Mouse (Mus musculus) gastrocnemius, postnatal 25 days (tissue): Measurements from ENCODE around the gene Apobec4. TPM values are rescaled to one million over a fixed set of nuclear protein-coding genes. Genes with fewer than 3 reads are reported as not detected.

Experiments used
- DNase-seq: peaks from one replicate; pipeline ENCODE4 v3.0.0; 2022
- long read RNA-seq, 2 experiments: library from polyadenylated mRNA; stranded (forward); transcript quantifications; one replicate each; pipeline ENCODE4 v2.0.0; 2021
- total RNA-seq, 2 experiments: library from RNA; stranded (reverse); gene quantifications; 1 replicate in 1 of 2; 2 replicates in 1 of 2; pipeline ENCODE4 v1.2.3; 2021

Apobec4 gene
- total RNA-seq: not detected
- long read RNA-seq, experiment 1: 0 reads
- long read RNA-seq, experiment 2: 0 reads

DNA sequence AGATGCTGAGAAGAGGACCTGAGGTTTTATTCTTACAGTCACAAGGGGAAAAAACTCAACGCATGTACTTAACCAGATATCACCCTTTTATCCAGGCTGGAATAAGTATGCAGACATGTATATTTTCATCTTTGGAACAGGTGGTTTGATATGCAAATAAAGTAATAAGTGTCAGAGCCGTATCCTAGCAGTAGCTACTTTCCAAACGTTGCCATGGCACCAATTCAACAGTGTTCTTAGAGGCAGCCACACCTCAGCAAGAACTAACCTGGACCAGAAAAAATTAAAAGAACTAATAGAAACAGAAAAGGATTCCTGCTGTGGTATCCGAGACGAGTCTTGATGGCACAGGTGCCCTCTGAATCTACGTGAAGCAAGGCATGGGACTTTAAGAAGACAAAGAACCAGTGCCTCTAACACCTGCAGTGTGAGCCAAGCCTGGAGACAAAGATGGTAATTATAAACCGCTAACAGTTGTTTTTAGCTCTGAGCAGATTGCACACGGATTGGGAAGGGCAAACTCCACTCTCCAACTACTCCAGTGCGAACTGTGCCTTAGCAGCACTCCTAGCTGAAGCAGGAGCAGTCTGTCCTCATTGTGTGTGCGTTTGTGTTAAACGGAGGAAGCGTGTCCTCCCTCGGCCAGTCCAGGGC is at the start of gene Apobec4:
Gene Apobec4, plus strand, starts transcription at position 240 of the 654 bp plus-strand sequence.
- no peak for DNase-seq

DNA sequence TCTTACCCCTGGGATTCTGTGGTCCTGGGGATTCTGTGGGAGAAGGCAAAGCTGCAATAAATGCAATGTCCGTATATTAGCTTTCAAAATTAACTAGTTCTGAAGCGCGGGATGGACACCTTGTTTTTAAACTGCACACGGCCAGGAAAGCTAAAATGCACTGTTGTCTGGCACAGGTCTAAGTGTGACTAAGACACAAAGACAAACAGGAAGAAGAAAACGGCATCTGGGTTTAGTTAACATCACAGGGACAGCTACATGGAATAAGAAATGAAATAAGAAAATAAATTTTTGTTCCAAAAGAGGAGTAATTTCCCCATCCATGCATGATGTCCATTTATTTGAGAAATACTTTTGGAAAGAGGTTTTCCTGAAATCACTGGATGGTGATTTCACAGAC is 49.3 kb upstream of the Apobec4 start:
- DNase-seq: no peak

DNA sequence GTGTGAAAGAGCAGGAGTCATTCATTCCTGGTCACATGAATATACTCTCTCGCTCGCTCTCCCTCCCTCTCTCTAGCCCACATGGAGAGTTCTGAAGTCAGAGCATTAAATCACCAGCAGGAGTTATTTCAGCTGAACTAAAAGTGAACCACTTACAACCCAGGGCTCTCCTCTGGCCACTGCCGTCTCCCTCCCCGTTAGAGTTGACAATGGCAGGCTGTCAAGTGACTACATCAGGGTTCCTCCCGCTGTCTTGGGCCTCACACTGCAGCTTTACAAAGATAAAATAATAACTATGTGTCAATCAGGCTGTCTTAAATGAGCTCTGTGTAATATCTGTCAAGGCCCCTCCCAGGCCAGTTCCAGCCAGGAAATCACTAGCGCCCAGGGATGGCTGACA is 47.4 kb upstream of the Apobec4 start:
- DNase-seq: peak; percentile 23

DNA sequence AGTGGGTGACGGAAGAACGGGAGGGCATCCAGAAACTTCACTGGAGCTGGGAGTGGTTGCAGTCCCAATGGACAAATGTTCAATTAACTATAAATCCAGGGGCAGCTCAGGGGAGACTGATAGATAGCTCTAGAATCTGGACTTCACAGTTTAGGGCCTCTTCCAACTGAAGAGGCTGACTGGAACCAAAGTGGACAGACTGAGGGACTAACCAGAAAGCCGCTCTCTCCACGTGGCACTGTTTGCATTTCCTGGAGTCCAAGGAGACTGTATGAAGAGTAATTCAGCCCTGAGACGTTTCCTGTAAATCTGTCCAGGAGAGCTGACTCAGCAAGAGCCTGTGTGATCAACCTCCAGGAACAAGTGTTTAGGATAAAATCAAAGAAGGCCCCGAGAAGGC is 46.4 kb upstream of the Apobec4 start:
- no peak for DNase-seq

DNA sequence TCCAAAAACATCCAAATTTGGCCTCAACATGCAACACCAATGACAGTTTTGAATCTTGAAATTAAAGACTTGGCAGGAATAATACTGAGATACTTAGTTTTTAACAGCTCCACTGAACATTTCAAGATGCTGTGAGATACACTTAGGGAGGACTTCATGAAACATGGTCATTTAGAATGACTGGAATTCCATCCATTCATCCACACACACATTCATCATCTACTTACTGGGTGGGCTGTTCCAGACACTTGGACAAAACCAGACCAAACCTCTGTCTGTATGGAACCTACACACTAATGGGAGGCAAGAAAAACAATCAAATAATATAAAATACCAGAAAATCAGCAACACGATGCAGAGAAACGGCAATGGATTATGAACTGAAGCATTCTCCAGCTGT is 42.8 kb upstream of the Apobec4 start:
- no peak for DNase-seq

DNA sequence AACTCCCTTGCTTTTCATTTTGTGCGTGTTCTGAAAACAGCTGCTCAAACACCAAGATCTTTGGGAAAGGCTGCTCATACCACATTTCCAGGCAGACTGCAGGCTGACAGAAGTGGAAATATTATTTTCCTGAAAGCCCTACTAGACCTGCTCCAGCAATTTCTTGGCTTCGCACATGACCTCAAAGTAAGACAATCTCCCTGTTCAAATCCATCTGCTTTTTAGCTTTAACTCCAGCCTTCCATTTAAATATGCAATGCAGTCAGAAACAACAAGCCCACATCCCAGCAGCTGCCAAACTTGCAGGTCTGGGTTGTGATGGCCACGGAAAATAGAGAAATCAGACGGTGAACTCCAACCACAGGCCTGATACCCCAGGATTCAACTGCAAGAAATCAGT is 39.3 kb upstream of the Apobec4 start:
- no peak for DNase-seq

DNA sequence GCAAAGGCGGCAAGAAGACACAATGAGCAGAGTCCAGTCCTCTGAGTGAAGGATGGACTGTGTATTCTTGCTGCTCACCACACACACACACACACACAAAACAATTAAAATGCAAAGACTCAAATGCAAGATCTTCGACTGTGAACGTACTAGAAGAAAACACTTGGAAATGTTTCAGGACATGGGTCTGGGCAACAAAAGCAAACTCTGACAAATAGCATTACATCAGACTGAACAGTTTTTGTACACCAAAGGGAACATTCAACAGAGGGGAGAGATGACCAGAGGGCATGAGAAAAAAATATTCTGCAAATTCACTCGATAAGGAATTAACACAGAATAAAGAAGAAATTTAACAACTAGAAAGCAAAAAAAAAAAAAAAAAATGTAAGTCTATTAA is 36.4 kb upstream of the Apobec4 start:
- no peak for DNase-seq

DNA sequence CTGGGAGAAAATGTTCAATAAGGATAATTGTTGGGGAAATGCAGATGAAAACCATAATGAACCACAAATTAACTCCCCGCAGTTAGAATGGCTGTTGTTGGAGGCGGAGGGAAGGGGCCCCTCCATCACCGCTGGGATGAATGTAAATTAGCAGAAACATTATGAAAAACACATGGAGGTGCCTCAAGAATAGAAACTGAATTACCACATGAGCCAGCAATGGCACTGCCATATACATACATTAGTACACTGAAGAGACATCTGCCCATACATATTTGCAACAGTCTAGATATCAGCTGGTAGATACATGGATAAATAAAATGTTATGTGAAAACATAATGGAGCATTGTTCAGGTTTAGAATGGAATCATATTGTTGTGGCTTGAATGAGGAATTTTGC is 35.9 kb upstream of the Apobec4 start:
- DNase-seq: no peak

DNA sequence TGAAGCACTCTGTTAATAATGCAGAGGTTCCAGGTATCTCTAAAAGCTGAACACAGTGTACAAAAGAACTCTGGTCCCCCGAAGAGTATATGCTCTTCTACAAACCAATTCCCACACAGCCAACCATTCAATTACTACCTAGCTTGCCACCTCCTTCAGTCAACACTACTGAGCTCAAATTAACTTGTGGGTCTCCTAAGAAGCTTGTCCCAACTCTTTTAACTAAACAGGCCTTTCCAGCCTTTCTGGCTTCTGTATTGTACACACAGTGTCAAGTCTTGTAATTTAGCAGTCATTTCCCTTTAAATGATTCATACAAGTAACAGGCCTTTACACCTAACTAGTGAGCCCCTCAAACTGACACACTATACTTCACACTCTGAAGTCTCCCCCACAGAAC is 33.0 kb upstream of the Apobec4 start:
- DNase-seq: no peak

DNA sequence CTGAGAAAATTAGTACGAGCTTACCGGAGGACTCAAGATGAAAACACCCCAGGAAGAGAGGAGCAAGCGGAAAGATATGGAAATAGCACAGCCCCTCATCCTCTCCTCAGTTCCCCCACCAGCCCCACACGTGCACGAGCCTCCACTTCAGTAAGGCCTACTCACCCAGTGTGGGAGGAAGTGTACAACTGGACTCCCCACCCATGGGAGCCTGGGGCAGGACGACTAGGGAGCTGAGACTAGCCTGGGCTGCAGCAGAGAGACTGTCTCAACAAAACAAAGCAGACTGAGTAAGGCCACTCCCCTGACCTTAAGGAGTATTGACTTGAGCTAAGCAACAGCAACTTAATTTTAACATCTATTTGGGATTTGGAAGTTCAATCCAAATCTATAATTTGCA is 32.2 kb upstream of the Apobec4 start:
- no peak for DNase-seq

DNA sequence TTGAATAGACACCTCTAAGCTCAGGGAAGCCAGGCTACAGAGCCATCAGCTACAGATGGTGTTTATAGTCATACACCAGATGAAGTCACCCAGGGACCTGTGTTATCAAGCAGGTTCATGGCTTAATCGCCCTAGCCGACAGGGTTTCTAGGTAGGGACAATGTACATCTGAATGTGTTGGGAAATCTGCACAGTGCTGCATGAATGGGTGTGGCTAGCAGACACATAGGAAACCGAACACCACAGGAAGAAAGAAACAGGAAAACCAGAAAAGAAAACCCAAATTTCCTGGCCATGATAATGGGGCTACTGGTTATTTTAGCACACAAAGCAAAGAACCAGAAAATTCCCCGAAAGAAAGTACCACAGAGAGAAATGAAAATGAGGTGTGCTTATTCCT is 29.4 kb upstream of the Apobec4 start:
- DNase-seq: no peak

DNA sequence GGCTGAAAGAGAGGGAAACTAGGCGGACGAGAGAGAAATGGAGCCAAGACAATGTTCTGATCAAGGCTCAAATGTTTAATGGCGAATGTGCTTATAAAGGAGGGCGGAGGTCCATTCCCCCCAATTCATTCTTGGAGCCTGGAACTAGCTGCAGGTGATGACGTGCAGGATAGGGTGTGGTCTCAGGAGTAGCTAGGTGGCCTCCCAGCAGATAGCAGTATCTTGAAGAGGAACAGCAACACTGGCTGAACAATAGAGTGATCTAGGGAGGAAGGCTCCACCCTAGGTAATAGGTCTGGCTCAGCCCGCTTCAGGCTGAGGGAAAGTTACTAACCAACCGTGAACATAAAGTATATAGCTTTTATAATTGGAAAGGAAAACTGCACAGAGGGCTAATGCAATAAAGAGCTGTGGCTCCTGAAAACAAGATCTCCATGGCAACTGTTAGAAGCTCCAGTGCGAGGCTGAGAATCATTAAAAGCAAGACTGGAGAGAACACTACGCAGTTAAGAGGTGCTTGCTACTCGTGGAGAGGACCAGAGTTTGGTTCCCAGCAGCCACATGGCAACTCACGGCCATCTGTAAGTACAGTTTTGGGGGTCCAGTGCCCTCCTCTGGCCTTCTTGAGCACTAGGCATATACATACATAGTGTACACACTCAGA is 28.7 kb upstream of the Apobec4 start:
- no peak for DNase-seq

DNA sequence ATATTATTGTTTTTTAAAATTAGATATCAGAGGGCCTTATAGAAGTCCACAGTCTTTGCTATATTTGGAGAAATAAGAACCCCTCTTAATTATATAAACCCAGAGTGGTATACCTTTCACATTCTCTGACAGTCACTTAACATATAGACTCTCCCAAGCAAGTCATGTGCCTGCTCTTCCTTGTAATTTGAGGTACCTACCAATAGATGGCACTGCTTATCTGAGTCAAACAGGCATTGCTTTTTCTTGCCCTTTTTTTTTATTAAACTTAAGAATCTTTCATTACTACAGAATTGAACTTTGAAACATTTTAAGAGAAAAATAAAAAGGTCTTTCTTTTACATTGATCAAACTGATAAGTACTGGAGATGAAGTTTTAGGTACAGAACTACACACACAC is 26.1 kb upstream of the Apobec4 start:
- no peak for DNase-seq

DNA sequence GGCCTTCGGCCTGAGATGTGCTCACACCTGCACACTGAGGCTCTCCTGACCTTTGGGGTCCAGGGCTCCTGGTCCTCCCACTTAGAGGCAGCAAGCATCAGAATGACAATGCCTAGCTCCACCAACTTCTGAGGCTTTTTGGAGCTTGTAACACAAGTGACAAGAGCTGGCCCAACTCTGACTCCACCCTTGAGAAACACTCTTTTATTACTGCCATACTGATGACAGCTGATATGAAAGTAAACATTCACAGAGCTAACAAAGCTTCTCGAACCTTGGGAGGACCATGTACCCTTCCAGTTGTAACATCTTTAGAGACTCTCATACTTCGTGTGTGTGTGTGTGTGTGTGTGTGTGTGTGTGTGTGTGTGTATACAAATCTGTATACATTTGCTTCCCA is 24.3 kb upstream of the Apobec4 start:
- no peak for DNase-seq

DNA sequence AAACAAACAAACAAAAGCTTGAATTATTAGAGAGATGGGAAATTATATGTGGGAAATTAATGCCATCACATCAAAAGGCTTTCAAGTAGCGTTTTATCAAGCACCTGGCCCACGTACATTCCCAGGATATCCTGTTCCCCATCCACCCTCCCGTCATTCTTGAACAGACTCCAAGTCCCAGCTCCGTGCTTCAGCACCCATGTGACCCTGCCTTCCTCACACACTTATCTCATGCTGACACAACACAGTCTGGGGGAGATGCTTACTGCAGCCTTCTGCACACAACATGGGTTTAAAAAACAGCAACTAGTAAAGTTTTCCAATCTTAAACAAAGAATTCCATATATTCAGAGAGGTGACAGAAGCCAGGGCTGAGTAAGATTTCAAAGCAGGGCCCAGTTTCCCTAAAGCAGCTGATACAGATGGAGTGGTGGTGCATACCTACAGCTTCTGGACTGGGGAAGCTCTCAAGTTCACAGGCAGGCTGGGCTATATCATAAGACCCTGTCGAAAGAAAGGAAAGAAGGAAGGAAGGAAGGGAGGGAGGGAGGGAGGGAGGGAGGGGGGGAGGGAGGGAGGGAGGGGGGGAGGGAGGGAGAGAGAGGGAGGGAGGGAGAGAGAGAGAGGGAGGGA is 22.6 kb upstream of the Apobec4 start:
- no peak for DNase-seq

DNA sequence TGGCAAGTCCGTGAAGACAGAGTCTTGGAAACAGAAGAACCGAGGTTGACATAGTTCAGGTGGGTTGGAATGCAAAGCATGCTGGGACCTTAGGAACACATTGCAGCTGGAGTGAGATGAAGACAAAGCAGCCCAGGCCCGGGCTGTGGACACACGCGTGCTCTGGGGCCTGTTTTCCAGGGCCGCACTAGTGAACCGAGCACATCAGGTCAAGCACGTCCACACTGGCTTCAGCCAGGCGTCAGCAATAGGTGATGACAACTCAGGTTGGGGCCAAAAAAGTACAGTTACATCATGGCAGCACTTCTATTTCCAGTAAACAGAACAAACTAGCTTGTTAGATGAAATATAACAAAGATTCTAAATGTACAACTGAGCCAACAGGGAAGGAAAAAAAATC is 11.6 kb upstream of the Apobec4 start:
- DNase-seq: no peak

DNA sequence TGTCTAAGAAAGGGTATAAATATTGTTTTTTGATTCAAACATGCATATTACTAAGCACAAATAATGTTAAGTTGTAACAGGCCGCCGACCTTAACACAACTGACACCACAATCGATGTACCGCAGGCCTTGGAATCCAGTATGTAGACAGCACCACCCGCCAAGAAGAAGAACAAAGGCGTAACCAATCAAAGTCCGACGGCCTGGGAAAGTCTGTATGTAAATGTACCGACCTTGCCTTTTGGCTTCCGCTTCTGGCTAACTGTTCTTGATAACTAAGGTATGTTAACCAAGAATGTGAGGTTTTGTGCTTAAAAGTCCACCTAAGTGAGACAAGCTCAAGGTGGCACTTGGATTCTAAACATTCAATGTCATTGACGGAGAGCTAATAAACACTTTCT is 11.0 kb upstream of the Apobec4 start:
- DNase-seq: no peak

DNA sequence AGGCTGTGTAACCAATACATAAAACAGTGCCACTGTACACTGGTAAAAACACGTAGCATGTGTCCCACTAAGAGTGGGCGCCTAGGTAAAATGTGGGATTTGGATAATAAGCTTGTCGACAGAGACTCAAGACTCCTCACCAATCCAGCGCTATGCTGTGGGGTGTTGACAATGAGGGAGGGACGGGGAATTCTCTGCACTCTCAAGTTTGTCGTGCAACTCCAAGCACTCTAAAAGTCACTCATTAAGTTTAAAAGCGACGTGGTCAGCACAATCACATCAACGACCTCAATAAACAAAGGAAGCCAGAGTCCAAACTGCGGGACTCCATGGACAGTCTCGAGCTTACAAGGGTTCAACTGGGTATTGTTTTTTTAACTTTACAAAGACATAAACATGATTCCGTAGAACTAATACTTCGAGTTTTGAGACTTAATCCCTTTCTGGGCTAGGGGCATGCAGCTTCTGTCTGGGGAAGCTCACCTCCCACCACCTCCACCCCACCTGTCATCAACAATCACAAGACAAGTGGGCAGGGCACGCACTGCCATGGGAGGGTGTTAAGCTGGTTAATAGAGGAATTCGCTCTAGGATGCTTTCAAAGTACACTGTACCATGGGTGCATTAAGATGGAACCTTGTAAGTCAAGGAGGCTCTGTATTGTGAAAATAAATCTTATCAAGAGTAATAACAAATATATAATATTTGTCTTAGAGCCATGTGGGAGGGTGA is 7.1 kb upstream of the Apobec4 start:
- DNase-seq: no peak

DNA sequence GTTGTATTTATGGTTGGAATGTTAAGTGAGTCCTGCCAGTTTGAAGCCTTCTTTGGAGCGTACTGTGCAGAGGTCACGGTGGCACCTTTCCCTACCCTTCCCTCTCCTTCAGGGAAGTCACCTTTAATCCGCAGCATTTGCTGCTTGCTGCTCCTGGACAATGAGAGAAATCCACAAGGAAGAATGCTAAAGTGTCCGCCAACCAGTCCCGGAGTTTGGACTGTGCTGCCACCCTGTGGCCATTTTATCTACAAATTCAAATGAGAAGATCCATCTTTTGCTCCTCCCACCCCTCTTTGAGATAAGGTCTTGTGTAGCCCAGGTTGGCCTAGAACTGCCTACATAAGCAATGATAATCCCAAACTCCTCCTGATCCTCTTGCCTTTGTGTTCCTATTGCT is 3.9 kb upstream of the Apobec4 start:
- DNase-seq: peak; percentile 44

DNA sequence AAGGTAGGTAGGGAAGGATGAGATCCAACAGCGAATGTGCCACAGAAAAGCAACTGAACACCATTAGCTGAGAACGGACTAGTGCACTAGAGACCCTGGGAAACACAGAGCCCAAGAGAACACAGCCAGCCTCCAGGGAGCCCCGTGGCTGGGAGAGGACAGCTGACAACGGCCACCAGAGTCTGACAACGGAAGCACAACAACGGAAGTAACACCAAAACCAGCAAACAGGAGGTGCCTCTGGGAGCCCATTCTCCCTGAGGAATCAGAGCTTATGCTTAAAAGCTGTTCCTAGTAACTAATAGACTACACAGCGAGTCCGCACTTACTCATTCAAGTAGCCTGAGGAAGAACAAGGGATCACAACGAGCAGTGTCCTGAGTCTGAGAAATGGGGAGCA is 1.1 kb upstream of the Apobec4 start:
- DNase-seq: peak; percentile 30

DNA sequence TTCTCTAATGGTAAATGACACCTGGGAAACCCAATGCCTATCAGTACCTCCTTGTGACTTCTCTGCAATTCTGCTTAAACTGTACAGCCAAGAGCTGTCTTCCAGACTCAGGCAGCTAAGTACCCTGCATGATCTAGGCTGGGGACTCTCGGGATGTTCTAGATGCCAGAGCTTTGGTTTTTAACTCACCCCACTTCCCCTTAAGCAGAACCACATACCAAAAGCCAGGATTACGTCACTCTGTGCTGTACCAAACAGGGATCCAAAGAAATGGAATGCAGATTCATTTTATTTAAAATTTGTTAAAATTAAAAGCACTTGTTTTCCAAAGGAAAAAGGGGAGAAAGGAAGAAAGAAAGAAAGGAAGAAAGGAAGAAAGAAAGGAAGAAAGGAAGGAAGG is 11.4 kb downstream of the Apobec4 start:
- no peak for DNase-seq

DNA sequence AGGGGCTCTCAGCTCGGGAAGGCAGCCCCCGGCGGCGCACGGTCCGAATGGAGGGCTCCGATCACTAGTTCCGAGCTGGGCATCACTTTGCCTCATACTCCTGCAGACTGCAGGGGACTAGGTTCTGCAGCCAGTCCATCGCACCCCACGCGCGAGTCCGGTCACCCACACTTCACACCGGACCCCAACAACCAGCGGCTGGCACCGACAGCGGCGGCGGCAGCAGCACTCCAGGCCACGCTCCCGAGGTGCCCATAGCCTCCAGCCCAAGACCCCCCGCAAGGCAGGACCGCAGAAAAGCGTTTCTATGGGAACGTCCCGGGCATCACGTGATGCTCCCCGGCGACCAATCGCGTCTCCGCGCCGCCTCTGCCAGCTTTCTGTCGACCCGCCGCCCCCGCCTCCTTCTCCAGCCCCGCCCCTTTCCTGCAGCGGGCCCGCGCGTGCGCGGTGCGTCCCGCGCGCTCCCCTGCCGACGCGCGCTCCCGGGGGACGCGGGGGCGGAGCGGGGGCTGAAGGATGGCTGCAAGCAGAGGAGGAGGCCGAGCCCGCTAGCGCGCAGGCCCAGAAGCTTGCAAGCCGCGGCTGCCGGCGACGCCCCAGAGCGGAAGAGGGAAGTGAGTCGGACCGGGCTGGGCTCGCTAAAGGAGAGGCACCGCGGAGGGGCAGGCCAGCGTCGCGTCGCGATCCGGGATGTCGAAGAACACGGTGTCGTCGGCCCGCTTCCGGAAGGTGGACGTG is 15.9 kb downstream of the Apobec4 start, which contains the start of the genes Rgl1 and Arpc5:
Gene Rgl1, minus strand, starts transcription at position 320 of the 741 bp plus-strand sequence.
Gene Arpc5, plus strand, starts transcription at position 511 of the 741 bp plus-strand sequence.
- peak; percentile 98 for DNase-seq
